Mouse (Mus musculus) lung, embryonic 15.5 days (tissue): ENCODE data around the gene Vmn1r30. TPM values are rescaled to one million over a fixed set of nuclear protein-coding genes. Genes with fewer than 3 reads are reported as not detected.

ENCODE experiments used
- ATAC-seq: fragments of 200-750 bp; cut with Nextera tagmentation; 2 replicates; pipeline ENCODE4 v1.8.0; 2017; ENCODE audit warnings: moderate number of reproducible peaks, borderline replicate concordance; ENCODE audit not compliant: low FRiP score, low TSS enrichment; ENCODE audit errors: extremely low read depth
- H3K27ac ChIP-seq: fragments of 300-500 bp; sonication (generic); 2 replicates; pipeline ENCODE4 v1.5.1; 2015; ENCODE audit warnings: moderate library complexity, mild to moderate bottlenecking, inconsistent platforms
- H3K27me3 ChIP-seq: fragments of 300-500 bp; sonication (generic); 2 replicates; pipeline ENCODE4 v1.6.1; 2015; ENCODE audit warnings: inconsistent platforms
- H3K36me3 ChIP-seq: fragments of 300-500 bp; sonication (generic); 2 replicates; pipeline ENCODE4 v1.6.1; 2015; ENCODE audit warnings: inconsistent platforms
- H3K4me1 ChIP-seq: fragments of 300-500 bp; sonication (generic); 2 replicates; pipeline ENCODE4 v1.6.1; 2015; ENCODE audit warnings: inconsistent platforms
- H3K4me2 ChIP-seq: fragments of 300-500 bp; sonication (generic); 2 replicates; pipeline ENCODE4 v1.6.1; 2015; ENCODE audit warnings: inconsistent platforms, mild to moderate bottlenecking, moderate library complexity
- H3K4me3 ChIP-seq: fragments of 300-500 bp; sonication (generic); 2 replicates; pipeline ENCODE4 v1.5.1; 2015; ENCODE audit warnings: mild to moderate bottlenecking, inconsistent platforms
- H3K9ac ChIP-seq: fragments of 300-500 bp; sonication (generic); 2 replicates; pipeline ENCODE4 v1.6.1; 2015; ENCODE audit warnings: inconsistent platforms
- H3K9me3 ChIP-seq: fragments of 300-500 bp; sonication (generic); 2 replicates; pipeline ENCODE4 v1.6.1; 2016; ENCODE audit warnings: inconsistent platforms
- WGBS: fragments of 180-500 bp; shearing (Covaris S2); methylation state at CpG from one replicate; pipeline ENCODE4 v1.1.7; 2015; 5-methylcytosine and 5-hydroxymethylcytosine counted together
- polyA plus RNA-seq: library from polyadenylated mRNA; unstranded; fragments of >200 nt; fragmentation: Nextera tagmentation; extraction: Ambion mirVana; gene quantifications from 2 replicates; pipeline ENCODE4 v1.2.1, GENCODE M21; 2015

Gene Vmn1r30
- not detected in 2 replicates for polyA plus RNA-seq

DNA sequence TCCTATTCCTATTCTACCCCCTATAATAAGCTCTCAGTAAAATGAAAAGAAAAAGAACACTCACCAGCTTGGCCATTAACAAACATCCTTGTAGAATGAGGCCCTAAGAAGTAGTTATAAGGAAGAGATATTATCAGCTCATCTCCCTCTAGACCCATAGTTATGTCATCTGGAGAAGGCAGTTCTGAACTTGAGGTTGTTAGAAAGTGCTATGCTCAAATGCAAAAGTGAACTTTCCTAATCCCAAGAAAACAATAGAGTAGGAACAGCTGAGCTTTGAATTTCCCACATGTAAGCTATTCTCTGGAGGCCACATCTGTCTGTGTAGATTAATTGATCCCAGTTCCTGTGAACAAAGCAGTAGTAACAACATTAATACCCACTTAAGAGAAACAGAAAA, at the start of gene Vmn1r30:
Gene Vmn1r30, minus strand, starts transcription at position 101 of the 400 bp plus-strand sequence.
- no peak for ATAC-seq
- no peaks in the 10 kb centered on the region for H3K9me3 ChIP-seq
- no peak within 1 kb of the TSS for H3K4me2 ChIP-seq
- no peak within 1 kb of the TSS for H3K9ac ChIP-seq
- no peaks in the 10 kb centered on the region for H3K27me3 ChIP-seq
- no peak within 1 kb of the TSS for H3K27ac ChIP-seq
- no peaks in the 10 kb centered on the region for H3K4me1 ChIP-seq
- H3K36me3 ChIP-seq = no peaks in the 10 kb centered on the region
- no peak within 1 kb of the TSS for H3K4me3 ChIP-seq

DNA sequence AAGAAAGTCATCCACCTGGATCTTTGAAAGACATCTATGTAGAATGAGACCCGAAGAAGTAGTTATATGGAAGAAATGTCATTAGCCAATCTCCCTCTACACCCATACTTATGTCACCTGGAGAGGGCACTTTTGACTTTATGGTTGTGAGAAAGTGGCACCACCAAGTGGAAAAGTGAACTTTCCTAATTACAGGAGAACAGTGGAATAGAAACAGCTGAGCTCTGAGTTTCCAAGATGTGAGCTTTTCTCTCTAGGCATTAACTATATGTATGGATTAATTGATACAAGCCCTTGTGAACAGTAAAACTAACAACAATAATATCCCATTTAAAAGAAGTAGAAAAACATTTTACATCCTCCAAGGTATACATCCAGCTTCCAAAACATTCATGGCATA, 32.0 kb upstream of the Vmn1r30 start, which contains the start of gene Vmn1r31:
Gene Vmn1r31, minus strand, starts transcription at position 101 of the 400 bp plus-strand sequence.
- no peaks in the 10 kb centered on the region for H3K27me3 ChIP-seq
- H3K27ac ChIP-seq = no peak within 1 kb of the TSS
- H3K9me3 ChIP-seq = no peaks in the 10 kb centered on the region
- no peak within 1 kb of the TSS for H3K9ac ChIP-seq
- H3K4me1 ChIP-seq = no peaks in the 10 kb centered on the region
- no peak within 1 kb of the TSS for H3K4me2 ChIP-seq
- ATAC-seq = no peak
- H3K36me3 ChIP-seq = no peaks in the 10 kb centered on the region
- WGBS = 66% methylated on average over 1 of the region's 1 CpGs
- no peak within 1 kb of the TSS for H3K4me3 ChIP-seq

Other genes starting within 250 kb of the Vmn1r30 start
- gene Vmn1r27, start 224.6 kb downstream of the Vmn1r30 start, polyA plus RNA-seq = not detected in 2 replicates
- not detected in 2 replicates for gene Vmn1r28, start 181.3 kb downstream of the Vmn1r30 start, polyA plus RNA-seq
- gene Vmn1r29, start 141.8 kb downstream of the Vmn1r30 start, polyA plus RNA-seq = not detected in 2 replicates
- gene Vmn1r31, start 31.9 kb upstream of the Vmn1r30 start, polyA plus RNA-seq = not detected in 2 replicates
- gene Abcg2, start 141.1 kb upstream of the Vmn1r30 start, polyA plus RNA-seq = 56.9 and 57.4 TPM in 2 replicates